Mouse (Mus musculus) ES-Bruce4 (cell line): ENCODE measurements around the gene Cdc42bpa.

Experiments
- CTCF ChIP-seq: IDR thresholded peaks from one replicate; pipeline ENCODE4 v1.8.1; 2011; ENCODE audit warnings: low read depth, low read length
- EP300 ChIP-seq: IDR thresholded peaks from 2 replicates; pipeline ENCODE4 v1.6.1; 2011; ENCODE audit warnings: low read depth, low read length; ENCODE audit not compliant: insufficient read depth
- POLR2A ChIP-seq: IDR thresholded peaks from one replicate; pipeline ENCODE4 v1.8.1; 2011; ENCODE audit warnings: low read length; ENCODE audit not compliant: insufficient read depth

- TF ChIP-seq CTCF: no peak
- no peak for TF ChIP-seq POLR2A
- TF ChIP-seq EP300: no peak
Observed at GRCm38 (mm10) chr1:179934064-179934463, 26.2 kb upstream of the Cdc42bpa start.
